ENCODE assay signal across 11 mouse cellular contexts in the genomic region with DNA sequence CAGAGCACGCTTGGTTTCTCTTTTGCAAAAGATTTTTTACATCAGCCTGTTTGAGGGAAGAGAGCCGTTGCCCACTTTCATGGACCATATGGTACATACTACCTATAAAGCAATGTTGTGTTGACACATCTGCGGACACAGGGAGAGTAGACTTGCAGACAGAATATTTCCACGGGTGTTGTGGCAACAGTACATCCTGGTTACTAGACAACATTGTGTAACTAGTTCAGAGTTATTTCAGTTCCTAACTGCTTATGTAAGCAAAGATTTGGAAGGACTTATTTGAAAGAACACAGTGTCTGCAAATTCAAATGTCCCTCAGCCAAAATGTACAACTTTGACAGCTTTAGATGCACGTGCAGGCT. TPM values are rescaled to one million over a fixed set of nuclear protein-coding genes. Genes with fewer than 3 reads are reported as not detected.
DNase-seq lines count a peak whose midpoint lies in the region; ATAC-seq lines count a peak whose summit lies in the region.
"Had no signal": no experiment of that assay in that cellular context is flagged by ENCODE, and none has a peak within 500 bp of the region (broad histone marks: within the 10 kb centered on the region; RNA-seq: fewer than 3 reads in every experiment).

No protein-coding gene starts in this region.

- no peaks in the 10 kb centered on the region for H3K27me3 ChIP-seq in embryonic facial prominence, embryonic 14.5 days (replicated peaks; ENCODE audit: control insufficient read depth, insufficient read depth, low read length)
- no peaks in the 10 kb centered on the region for H3K27me3 ChIP-seq in embryonic facial prominence, embryonic 10.5 days (replicated peaks; ENCODE audit: low read depth, poor library complexity, severe bottlenecking)
- H3K27me3 ChIP-seq in intestine, embryonic 15.5 days (replicated peaks) = no peaks in the 10 kb centered on the region
- H3K27me3 ChIP-seq in forebrain, embryonic 13.5 days = no peaks in the 10 kb centered on the region

- H3K4me3 ChIP-seq in embryonic facial prominence, embryonic 14.5 days (ENCODE audit: low read depth, low read length) = no peak overlapping the region
- H3K4me3 ChIP-seq in embryonic facial prominence, embryonic 10.5 days = no peak overlapping the region
- no peak overlapping the region for H3K4me3 ChIP-seq in intestine, embryonic 15.5 days (replicated peaks)
- H3K4me3 ChIP-seq in forebrain, embryonic 13.5 days = no peak overlapping the region

- ATAC-seq in embryonic facial prominence, embryonic 14.5 days (ENCODE audit: low read depth) = no peak
- no peak for ATAC-seq in intestine, embryonic 15.5 days
- no peak for ATAC-seq in forebrain, embryonic 13.5 days

- no peak overlapping the region for H3K9ac ChIP-seq in embryonic facial prominence, embryonic 14.5 days (ENCODE audit: low read depth, low read length)
- no peak overlapping the region for H3K9ac ChIP-seq in intestine, embryonic 15.5 days
- no peak overlapping the region for H3K9ac ChIP-seq in forebrain, embryonic 13.5 days
- H3K9ac ChIP-seq: liver, embryonic 14.5 days had no signal

- no peaks in the 10 kb centered on the region for H3K36me3 ChIP-seq in embryonic facial prominence, embryonic 14.5 days (ENCODE audit: control insufficient read depth, insufficient read depth, low read length)
- H3K36me3 ChIP-seq in embryonic facial prominence, embryonic 10.5 days (replicated peaks) = peaks cover 4% of the 10 kb centered on the region
- H3K36me3 ChIP-seq in intestine, embryonic 15.5 days = no peaks in the 10 kb centered on the region
- H3K36me3 ChIP-seq in forebrain, embryonic 13.5 days (ENCODE audit: poor library complexity, severe bottlenecking) = no peaks in the 10 kb centered on the region; the same call in 1 of the 2 replicates

- no peak overlapping the region for H3K4me2 ChIP-seq in embryonic facial prominence, embryonic 14.5 days (ENCODE audit: low read depth, low read length)
- no peak overlapping the region for H3K4me2 ChIP-seq in intestine, embryonic 15.5 days (replicated peaks)
- no peak overlapping the region for H3K4me2 ChIP-seq in forebrain, embryonic 13.5 days

- peaks cover 18% of the 10 kb centered on the region for H3K4me1 ChIP-seq in embryonic facial prominence, embryonic 14.5 days (ENCODE audit: control insufficient read depth, insufficient read depth, low read length)
- peaks cover 46% of the 10 kb centered on the region for H3K4me1 ChIP-seq in embryonic facial prominence, embryonic 10.5 days
- peaks cover 25% of the 10 kb centered on the region; the same call in 1 of the 2 replicates for H3K4me1 ChIP-seq in intestine, embryonic 15.5 days (replicated peaks)
- H3K4me1 ChIP-seq in forebrain, embryonic 13.5 days = 0 out of 2 replicates have a peak, but pooled peaks cover 3% of the 10 kb centered on the region

- no peaks in the 10 kb centered on the region for H3K9me3 ChIP-seq in embryonic facial prominence, embryonic 14.5 days (ENCODE audit: control insufficient read depth, low read length)
- no peaks in the 10 kb centered on the region for H3K9me3 ChIP-seq in embryonic facial prominence, embryonic 10.5 days
- H3K9me3 ChIP-seq in intestine, embryonic 15.5 days = no peaks in the 10 kb centered on the region
- H3K9me3 ChIP-seq in forebrain, embryonic 13.5 days (replicated peaks) = no peaks in the 10 kb centered on the region

- H3K27ac ChIP-seq in embryonic facial prominence, embryonic 14.5 days (replicated peaks; ENCODE audit: low read depth, low read length) = no peak overlapping the region; the same call in 1 of the 2 replicates
- H3K27ac ChIP-seq in embryonic facial prominence, embryonic 10.5 days (replicated peaks) = no peak overlapping the region
- H3K27ac ChIP-seq in intestine, embryonic 15.5 days = 0 out of 2 replicates have a peak overlapping the region, but pooled peaks have one; percentile 8
- H3K27ac ChIP-seq in forebrain, embryonic 13.5 days = no peak overlapping the region
- H3K27ac ChIP-seq: liver, embryonic 14.5 days had no signal

- DNase-seq in embryonic facial prominence, embryonic 14.5 days (ENCODE audit: low spot score) = peak; percentile 24
- DNase-seq in embryonic facial prominence, embryonic 10.5 days (ENCODE audit: low spot score) = no peak
- peak; percentile 48 for DNase-seq in right cerebral cortex, adult 18-20 months
- DNase-seq in right cerebral cortex, postnatal 14 days = no peak
- DNase-seq in skeletal muscle tissue, adult 2 months (ENCODE audit: low read depth, low spot score) = peak; percentile 83
- no peak for DNase-seq in adrenal gland, postnatal 36 days
- DNase-seq: spleen, adult 18-20 months had no signal

- 73% methylated on average over 5 of the region's 5 CpGs for WGBS in embryonic facial prominence, embryonic 14.5 days
- 91% methylated on average over 5 of the region's 5 CpGs for WGBS in embryonic facial prominence, embryonic 10.5 days
- 41% methylated on average over 5 of the region's 5 CpGs for WGBS in intestine, embryonic 15.5 days
- WGBS in forebrain, embryonic 13.5 days = 87% methylated on average over 5 of the region's 5 CpGs

RNA-seq across cellular contexts. Expression of a gene that starts 43.6 kb away (rescaled TPM):
- polyA plus RNA-seq in embryonic facial prominence, embryonic 14.5 days (2014; fragmentation: Nextera tagmentation; extraction: Ambion mirVana) = not detected in 2 replicates
- polyA plus RNA-seq in embryonic facial prominence, embryonic 10.5 days (2016; fragmentation: Nextera tagmentation; extraction: Ambion mirVana) = 0.13 and 0.21 TPM in 2 replicates
- polyA plus RNA-seq in intestine, embryonic 15.5 days (2015; fragmentation: Nextera tagmentation; extraction: Ambion mirVana) = not detected in 2 replicates
- total RNA-seq in adrenal gland, postnatal 36 days (2021) = not detected
- 0.15 TPM in 1 of 2 replicates, not detected in the other for polyA plus RNA-seq in forebrain, embryonic 13.5 days (2015; fragmentation: Nextera tagmentation; extraction: Ambion mirVana)
- total RNA-seq: adrenal gland, postnatal 10 days had no signal
- polyA plus RNA-seq: liver, embryonic 14.5 days had no signal

Comparison
In these comparisons a context has a peak if more than half of its experiments do, and no peak if none do; other contexts are left out.
1. DNase-seq: peak in embryonic facial prominence, embryonic 14.5 days (single experiment), right cerebral cortex, adult 18-20 months (single experiment) and skeletal muscle tissue, adult 2 months (single experiment); none in embryonic facial prominence, embryonic 10.5 days (single experiment), right cerebral cortex, postnatal 14 days (single experiment) and adrenal gland, postnatal 36 days (0 of 2).